Mouse (Mus musculus): ENCODE results near the gene Dcp1a.

Dcp1a gene

DNA sequence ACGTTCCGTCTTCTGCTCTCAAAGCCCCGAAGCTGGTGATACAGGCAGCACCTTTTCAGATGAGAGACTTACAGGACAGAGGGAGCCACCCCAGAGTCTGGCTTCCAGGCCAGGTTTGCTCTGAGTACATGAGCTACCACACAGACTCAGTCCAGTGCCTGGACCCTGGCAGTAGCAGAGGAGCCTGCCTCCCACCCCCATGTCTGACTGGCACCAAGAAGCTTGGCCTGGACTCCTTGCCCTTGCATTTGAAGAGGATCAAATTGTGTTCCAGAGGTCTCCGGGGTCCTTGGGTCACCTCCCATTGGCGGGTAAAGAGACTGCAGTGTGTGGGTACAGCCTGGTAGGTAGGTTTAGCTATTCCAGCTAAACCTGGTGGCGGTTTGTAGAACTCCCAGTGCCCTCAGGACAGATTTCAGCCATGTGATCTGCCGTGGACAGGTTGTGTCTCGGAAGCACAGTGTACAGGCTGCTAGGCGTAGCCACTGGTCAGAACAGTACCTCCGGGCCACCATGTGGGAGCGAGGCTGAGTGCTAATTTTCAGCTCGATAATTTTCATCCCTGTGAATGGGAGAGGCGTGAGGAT is 81.6 kb downstream of the Dcp1a start:
- DNase-seq (ENCODE audit: low spot score in 2 of 2), result no peak

DNA sequence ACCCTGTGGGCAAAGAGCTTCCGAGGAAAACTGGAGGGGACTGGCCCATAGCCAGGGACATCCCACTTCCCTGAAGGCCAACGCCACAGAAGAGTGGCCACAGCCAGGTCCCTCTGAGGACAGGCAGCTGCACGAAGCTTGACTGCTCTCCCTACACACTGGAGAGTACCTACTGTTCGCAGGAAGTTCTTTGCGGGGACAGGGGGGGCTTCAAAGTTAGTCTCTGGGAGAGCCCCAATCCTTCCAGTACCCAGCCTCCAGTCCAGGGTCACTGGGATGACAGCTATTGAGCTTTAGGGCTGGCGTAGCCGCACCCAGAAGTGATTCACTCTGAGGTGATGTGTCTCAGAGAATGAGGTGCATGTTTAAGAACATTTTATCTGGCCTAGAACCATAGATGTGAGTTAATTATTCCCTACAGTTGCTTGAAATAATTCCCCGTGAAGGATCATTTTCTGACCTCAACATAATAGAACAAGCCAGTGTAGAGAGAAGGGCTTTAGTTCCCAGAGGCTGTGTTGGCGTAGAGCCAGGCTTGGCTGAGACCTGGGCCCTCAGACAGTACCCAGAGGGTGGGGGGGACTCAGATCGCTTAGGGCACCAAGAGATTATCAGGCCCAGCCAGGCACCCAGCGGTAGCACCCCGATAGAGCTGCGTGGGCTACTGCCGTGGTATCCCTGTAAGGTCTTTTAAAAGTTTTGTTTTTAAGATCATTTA is 82.3 kb downstream of the Dcp1a start:
- DNase-seq (ENCODE audit: low spot score in 2 of 2), result no peak

DNA sequence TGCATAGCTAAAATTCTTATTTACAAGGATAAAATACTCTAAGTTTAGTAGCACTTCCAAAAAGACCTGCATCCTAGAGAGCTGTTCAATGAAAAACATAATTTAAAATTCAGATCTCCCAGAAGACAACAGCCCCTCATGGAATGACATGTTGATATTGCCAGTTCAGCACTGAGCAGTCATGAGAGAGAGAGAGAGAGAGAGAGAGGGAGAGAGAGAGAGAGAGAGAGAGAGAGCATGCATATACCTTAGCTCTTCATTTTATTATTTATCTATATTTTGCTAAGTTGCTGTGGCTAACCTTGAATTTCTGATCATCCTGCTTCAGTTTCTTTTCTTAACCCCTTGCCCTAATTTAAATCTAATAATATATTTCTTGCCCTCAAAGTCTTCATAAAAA is 83.0 kb downstream of the Dcp1a start:
- DNase-seq (ENCODE audit: low spot score in 2 of 2), result no peak

DNA sequence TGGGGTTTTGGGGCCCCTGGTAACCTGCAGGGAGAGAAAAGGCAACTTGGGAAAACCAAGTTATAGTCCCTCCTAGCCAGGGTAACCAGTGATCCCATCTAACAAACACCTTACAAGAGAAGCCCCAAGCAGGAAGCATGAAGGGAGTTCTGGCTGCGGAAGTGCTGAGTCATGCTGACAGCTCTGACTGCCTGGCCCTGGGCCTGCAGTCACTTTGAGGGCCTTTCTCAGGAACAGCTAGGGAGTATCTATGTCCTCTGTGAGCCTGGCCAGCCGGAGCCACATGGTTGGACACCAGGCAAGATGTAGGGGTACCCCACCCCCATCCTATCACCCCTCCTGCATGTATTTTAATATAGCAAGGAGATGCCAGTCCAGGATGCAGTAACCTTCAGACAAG is 85.1 kb downstream of the Dcp1a start:
- peak; percentile 46 to 50 for DNase-seq (ENCODE audit: low spot score in 2 of 2)

DNA sequence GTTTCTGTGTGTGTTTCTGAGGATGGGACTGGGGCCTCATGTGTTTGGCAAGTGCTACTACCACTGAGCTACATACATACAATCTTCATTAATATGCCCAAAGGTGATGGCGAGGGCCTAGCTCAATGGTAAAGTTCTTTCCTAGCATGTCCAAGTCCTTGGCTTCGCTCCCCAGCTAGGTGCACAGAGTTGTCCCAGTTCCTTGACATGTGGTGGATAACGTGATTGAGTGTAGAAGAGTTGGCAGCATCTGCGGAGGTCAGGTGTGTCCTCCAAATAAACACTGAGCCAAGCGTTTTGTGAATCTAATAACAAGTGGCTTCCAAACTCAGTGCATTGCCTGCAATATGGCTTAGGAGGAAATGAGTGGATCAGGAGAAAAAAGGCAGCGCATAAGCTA is 87.0 kb downstream of the Dcp1a start:
- DNase-seq (ENCODE audit: low spot score in 2 of 2), result no peak

DNA sequence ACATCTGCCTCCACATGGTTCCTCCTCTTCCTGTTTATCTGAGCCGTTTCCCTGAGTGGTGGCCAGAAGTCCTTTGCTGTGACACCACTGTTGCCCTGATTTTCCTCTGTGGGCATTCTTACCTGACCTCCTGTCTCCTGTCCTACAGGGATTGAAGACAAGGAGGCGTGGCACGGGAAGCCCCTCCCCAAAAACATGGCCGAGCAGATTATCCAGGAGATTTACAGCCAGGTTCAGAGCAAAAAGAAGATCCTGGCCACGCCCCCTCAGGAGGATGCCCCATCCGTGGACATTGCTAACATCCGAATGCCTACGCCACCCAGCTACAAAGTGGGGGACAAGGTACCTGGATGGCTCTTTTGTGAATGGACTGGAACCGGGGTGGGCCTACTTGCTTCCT is 88.7 kb downstream of the Dcp1a start:
- no peak for DNase-seq (ENCODE audit: low spot score in 2 of 2)

DNA sequence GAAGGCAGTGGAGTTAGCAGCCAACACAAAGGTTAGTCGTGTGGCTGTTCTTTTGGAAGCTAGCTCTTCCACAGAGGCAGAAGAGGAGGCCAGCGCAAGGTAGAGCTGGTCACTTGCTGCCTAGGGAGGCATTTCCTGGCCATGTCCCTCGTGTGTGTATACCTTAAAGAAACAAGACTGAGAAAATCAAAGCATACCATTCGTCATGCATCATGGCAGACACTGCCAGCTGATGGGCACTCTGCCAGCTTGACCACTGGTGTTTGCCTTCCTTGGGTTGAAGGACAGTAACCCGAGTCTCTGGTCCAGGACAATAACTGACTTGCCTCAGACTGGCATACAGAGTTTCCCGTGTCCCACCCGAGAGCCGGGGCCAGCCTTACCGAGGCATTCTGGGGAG is 91.0 kb downstream of the Dcp1a start:
- DNase-seq (ENCODE audit: low spot score in 2 of 2), result no peak

DNA sequence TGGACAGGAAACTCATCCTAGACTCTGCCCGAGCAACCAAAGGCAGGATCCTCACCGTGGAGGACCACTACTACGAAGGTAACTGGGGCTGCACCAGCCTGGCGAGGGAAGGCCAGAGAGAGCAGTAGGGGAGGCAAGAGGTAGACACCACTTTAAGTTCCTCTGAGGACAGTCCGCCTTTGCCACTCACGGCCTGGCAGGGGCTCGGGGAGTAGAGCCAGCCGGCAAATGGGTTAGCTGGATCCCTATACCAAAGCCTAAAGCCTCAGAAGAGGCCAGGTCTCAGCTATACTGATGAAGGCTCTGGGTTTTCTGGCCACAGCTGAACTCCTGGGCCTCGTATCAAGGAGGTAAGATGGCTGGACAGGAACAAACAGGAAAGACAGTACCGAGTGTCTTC is 92.9 kb downstream of the Dcp1a start:
- DNase-seq (ENCODE audit: low spot score in 2 of 2), result no peak

DNA sequence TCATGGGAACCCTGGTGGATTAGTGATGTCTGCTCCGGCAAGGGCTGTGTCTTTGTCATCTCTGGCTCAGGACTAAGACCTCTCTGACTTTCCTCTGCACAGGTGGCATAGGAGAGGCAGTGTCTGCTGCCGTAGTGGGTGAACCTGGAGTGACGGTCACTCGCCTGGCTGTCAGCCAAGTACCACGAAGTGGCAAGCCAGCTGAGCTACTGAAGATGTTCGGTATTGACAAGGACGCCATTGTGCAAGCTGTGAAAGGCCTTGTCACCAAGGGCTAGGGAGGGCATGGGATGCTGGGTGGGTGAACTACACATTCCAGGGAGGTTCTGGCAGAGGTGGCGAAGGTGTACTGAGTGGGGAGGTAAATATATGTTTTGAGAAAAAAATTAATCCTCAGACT is 93.9 kb downstream of the Dcp1a start:
- no peak for DNase-seq (ENCODE audit: low spot score in 2 of 2)

DNA sequence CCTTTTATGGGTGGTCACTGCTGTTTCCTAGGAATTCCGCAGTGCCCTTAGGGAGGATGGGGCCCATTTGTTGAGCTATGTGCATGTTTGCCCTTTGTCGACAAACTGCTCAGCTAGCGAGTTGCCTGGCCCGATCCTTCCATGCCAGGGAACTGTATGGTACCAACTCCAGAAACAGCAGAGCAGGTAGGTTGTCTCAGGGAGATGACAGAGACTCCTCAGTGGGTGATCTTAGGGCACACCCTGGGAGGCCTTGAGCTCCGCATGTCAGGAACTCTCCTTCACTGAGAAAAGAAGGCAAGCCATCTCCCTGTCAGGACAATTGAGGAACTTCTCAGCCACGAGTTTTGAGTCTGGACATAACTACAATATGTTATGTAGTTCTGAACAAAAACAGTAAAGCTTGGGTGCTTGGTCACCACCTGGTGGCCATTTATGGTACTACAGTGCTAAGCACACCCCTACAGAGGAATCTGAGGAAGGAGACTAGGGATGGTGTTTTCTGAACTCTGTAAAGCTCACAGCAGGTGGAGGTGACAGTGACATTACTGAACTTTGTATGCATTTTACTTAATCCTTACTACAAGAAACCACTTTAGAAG is 94.7 kb downstream of the Dcp1a start:
- peak; percentile 87 to 91 for DNase-seq (ENCODE audit: low spot score in 2 of 2)

DNA sequence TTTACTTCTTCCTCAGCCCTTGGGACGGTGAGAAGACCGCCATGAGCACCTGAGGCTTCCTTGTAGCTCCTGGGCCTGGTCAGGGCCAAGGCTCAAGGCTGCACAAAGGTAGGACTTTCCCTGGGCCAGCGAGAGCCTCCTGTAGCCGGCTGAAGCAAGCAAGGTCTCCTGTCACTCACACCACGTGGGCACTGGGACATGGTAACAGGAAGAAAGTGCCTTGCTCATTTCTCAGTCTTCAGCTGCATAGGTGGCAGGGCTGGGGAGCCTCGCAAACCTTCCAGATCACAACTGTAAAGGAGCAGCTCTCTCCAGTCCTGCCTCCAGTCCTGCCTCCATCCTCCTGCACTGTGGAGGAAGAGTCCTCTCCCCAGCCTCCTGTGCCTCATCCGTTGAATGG is 96.5 kb downstream of the Dcp1a start:
- DNase-seq (ENCODE audit: low spot score in 2 of 2), result no peak

DNA sequence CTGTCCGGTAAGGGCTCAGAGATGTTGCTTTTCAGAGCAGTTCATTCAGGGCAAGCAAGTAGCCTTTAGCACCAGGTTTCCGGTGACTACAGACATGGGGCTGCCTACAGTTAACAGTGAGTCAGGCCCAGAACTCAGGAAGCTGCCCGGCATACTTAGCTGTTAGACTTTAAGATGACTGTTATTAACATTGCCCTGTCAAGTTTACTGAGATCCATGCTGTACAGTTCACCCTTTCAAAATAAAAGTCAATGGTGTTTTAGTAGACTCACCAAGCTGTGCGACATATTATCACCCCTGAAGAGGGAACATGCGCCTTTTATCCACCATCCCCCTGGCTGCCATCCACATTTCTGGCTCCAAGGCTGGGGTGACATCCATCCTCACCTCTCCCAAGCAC is 96.9 kb downstream of the Dcp1a start:
- DNase-seq (ENCODE audit: low spot score in 2 of 2), result no peak

Measured in right cerebral cortex, adult 2 months (tissue).